Mouse (Mus musculus) embryonic facial prominence, embryonic 13.5 days (tissue): ENCODE results near the gene Atg13. TPM values are rescaled to one million over a fixed set of nuclear protein-coding genes. Genes with fewer than 3 reads are reported as not detected.
"Not testable (repeated sequence)": the region's sequence is repeated elsewhere in the genome, so short reads cannot be mapped to it uniquely, and the experiment has no call there.

ENCODE experiments used
- ATAC-seq: fragments of 200-750 bp; cut with Nextera tagmentation; 2 replicates; pipeline ENCODE4 v1.8.0; 2017; ENCODE audit warnings: low read depth; ENCODE audit not compliant: insufficient number of reproducible peaks, insufficient read depth, low FRiP score, low TSS enrichment
- H3K27ac ChIP-seq: fragments of 300-500 bp; sonication (generic); 2 replicates; pipeline ENCODE4 v1.5.1; 2015; ENCODE audit warnings: moderate library complexity, mild to moderate bottlenecking, inconsistent platforms
- H3K27me3 ChIP-seq: fragments of 300-500 bp; sonication (generic); 2 replicates; pipeline ENCODE4 v1.6.1; 2015; ENCODE audit warnings: mild to moderate bottlenecking, inconsistent platforms
- H3K36me3 ChIP-seq: fragments of 300-500 bp; sonication (generic); 2 replicates; pipeline ENCODE4 v1.6.1; 2015; ENCODE audit warnings: mild to moderate bottlenecking, inconsistent platforms
- H3K4me1 ChIP-seq: fragments of 300-500 bp; sonication (generic); 2 replicates; pipeline ENCODE4 v1.6.1; 2015; ENCODE audit warnings: inconsistent platforms
- H3K4me2 ChIP-seq: fragments of 300-500 bp; sonication (generic); 2 replicates; pipeline ENCODE4 v1.6.1; 2015; ENCODE audit warnings: moderate library complexity, mild to moderate bottlenecking, inconsistent platforms
- H3K4me3 ChIP-seq: fragments of 300-500 bp; sonication (generic); 2 replicates; pipeline ENCODE4 v1.5.1; 2015; ENCODE audit warnings: mild to moderate bottlenecking, inconsistent platforms
- H3K9ac ChIP-seq: fragments of 300-500 bp; sonication (generic); 2 replicates; pipeline ENCODE4 v1.6.1; 2015; ENCODE audit warnings: mild to moderate bottlenecking, inconsistent platforms
- H3K9me3 ChIP-seq: fragments of 300-500 bp; sonication (generic); 2 replicates; pipeline ENCODE4 v1.6.1; 2016; ENCODE audit warnings: inconsistent platforms
- WGBS: fragments of 180-500 bp; shearing (Covaris S2); methylation state at CpG from one replicate; pipeline ENCODE4 v1.1.7; 2015; ENCODE audit warnings: mixed read lengths; 5-methylcytosine and 5-hydroxymethylcytosine counted together
- polyA plus RNA-seq: library from polyadenylated mRNA; unstranded; fragments of >200 nt; fragmentation: Nextera tagmentation; extraction: Ambion mirVana; gene quantifications from 2 replicates; pipeline ENCODE4 v1.2.1, GENCODE M21; 2015

The Atg13 gene
- polyA plus RNA-seq, result 27.1 and 28.5 TPM in 2 replicates

DNA sequence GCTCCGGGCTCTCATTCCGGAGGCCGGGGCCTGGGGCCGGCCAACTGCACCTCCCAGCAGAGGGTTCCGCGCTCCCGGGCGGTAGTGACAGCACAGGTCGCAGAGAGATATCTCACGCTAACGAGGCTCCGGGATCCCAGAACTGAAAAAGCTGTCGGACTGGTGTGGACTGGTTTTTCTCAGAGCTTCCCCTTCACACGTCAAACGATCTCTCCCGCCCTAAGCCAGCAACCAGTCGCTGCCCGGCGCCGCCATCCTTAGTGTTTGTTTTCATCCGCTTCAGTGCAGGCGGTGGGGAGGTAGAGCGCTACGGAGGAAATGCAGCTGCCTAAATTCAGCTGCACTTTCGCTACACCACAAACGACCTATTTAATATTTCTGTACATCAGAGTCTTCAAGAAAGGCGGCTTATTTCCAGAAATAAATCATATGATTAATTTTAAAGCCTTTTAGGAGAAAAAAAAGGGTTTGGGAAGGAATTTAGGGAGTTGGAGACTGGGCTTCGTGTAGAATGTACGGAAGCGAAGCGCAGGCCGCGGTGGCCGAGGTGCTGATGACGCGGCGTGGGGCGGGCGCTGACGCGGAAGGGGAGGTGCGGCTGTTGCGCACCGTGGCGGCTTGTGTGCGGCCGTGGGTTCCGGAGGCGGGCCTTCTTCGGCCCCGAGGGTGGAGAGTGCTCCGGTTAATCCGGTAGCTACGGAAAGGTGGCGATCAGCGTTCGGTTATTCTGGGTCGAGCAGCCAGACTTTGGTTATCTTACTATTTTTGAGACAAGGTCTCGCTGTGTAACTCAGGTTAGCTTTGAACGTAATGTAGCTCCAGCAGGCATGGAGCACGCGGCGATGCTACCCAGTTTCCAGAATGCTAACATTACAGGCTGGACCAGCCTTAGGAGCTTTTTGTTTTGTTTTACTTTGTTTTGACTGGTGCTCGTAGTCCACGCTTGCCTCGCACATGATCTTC, at the start of gene Atg13, which contains the start of gene Harbi1:
Atg13 (minus strand) TSS at position 305 of the 963 bp plus-strand sequence.
Harbi1 (plus strand) TSS at position 581 of the 963 bp plus-strand sequence.
- H3K4me2 ChIP-seq, result peak within 1 kb of the TSS; percentile 82
- peak; percentile 93 for ATAC-seq
- no peaks in the 10 kb centered on the region for H3K36me3 ChIP-seq

GRCm38 (mm10) chr2:91749811-91750261, 39.5 kb upstream of the Atg13 start:
- Histone ChIP-seq H3K4me1 (no peaks in the 10 kb centered on the region), H3K9ac (no peak overlapping the region)

More for the DNA sequence above, at the start of gene Atg13, which contains the start of gene Harbi1:
- Histone ChIP-seq H3K27me3 (no peaks in the 10 kb centered on the region), H3K4me3 (peak within 1 kb of the TSS; percentile 99), H3K27ac (peak within 1 kb of the TSS; percentile 88), H3K9me3 (no peaks in the 10 kb centered on the region), H3K9ac (peak within 1 kb of the TSS; percentile 89), H3K4me1 (peaks cover 21% of the 10 kb centered on the region)
- WGBS, result under 1% methylated on average over 66 of the region's 66 CpGs

GRCm38 (mm10) chr2:91744686-91745085, 34.3 kb upstream of the Atg13 start:
- H3K9me3 ChIP-seq, result no peaks in the 10 kb centered on the region
- no peaks in the 10 kb centered on the region for H3K36me3 ChIP-seq
- H3K27ac ChIP-seq, result no peak overlapping the region
- no peak overlapping the region for H3K9ac ChIP-seq
- no peak overlapping the region for H3K4me3 ChIP-seq
- 91% methylated on average over 5 of the region's 5 CpGs for WGBS
- no peaks in the 10 kb centered on the region for H3K4me1 ChIP-seq
- H3K27me3 ChIP-seq, result no peaks in the 10 kb centered on the region
- ATAC-seq, result no peak
- no peak overlapping the region for H3K4me2 ChIP-seq

More at GRCm38 (mm10) chr2:91749811-91750261, 39.5 kb upstream of the Atg13 start:
- WGBS, result 65% methylated on average over 2 of the region's 2 CpGs
- no peak overlapping the region for H3K4me3 ChIP-seq
- no peak for ATAC-seq
- no peak overlapping the region for H3K27ac ChIP-seq
- no peaks in the 10 kb centered on the region for H3K27me3 ChIP-seq
- no peak overlapping the region for H3K4me2 ChIP-seq
- no peaks in the 10 kb centered on the region for H3K9me3 ChIP-seq
- H3K36me3 ChIP-seq, result no peaks in the 10 kb centered on the region

- WGBS, result 100% methylated on average over 1 of the region's 1 CpGs
- no peaks in the 10 kb centered on the region for H3K9me3 ChIP-seq
- H3K27ac ChIP-seq, result no peak overlapping the region
- no peak overlapping the region for H3K4me2 ChIP-seq
- H3K4me1 ChIP-seq, result peaks cover 10% of the 10 kb centered on the region
- no peak overlapping the region for H3K4me3 ChIP-seq
- no peak for ATAC-seq
- H3K9ac ChIP-seq, result no peak overlapping the region
- peaks cover 4% of the 10 kb centered on the region for H3K36me3 ChIP-seq
- no peaks in the 10 kb centered on the region for H3K27me3 ChIP-seq
Observed at GRCm38 (mm10) chr2:91739586-91739985, 29.2 kb upstream of the Atg13 start.

GRCm38 (mm10) chr2:91735221-91735620, 24.8 kb upstream of the Atg13 start:
- Histone ChIP-seq H3K9me3 (no peaks in the 10 kb centered on the region), H3K4me3 (no peak overlapping the region), H3K36me3 (peaks cover 4% of the 10 kb centered on the region), H3K4me2 (no peak overlapping the region), H3K4me1 (peaks cover 13% of the 10 kb centered on the region), H3K27me3 (no peaks in the 10 kb centered on the region), H3K27ac (no peak overlapping the region), H3K9ac (no peak overlapping the region)
- WGBS, result 88% methylated on average over 5 of the region's 5 CpGs
- ATAC-seq, result no peak

DNA sequence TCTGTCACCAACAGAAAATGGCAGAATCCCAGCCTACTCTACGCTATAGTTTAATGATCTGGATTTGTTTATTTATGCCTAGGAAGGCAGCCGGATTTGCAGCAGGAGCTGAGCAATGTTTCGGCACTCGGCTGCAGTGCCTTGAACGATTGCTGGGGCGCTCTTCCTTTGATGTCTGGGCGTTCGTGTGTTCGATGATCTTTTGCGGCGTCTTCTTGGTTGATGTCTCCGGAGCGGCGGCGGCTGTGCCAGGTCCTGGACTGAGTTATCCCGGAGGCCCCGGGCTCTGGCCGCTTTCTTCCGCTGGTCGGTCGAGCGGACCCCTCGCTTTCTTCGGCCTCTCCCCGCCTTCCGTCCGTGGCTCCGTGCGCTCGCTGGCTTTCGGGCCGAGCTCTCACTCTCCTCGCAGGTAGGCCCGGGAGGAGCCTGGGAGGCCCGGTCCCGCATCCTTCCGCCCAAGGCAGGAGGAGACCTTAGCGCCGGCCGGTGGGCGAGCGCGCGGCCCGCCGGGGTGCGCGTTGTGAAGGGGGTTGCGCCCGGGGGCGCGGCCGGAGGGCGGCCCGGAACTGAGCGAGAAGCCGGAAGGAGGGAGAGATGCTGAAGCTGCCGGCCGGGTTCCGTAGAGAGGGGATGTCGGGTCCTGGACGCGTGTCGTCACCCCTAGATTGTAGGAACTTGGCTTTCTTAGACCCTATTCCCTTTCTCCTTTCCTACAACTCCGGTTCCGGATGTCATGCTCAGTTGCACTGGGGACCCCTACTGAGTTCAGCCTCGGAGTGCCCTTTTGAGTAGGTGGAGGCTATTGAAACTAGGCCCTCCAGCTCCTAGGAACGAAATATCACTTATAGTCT, 19.8 kb upstream of the Atg13 start, which contains the start of gene Ambra1:
Ambra1 (plus strand) TSS at position 164 of the 851 bp plus-strand sequence.
- peak; percentile 62 for ATAC-seq
- peak within 1 kb of the TSS; percentile 92 for H3K27ac ChIP-seq
- WGBS, result under 1% methylated on average over 68 of the region's 68 CpGs
- H3K36me3 ChIP-seq, result peaks cover under 1% of the 10 kb centered on the region
- peak within 1 kb of the TSS; percentile 97 for H3K9ac ChIP-seq
- H3K27me3 ChIP-seq, result no peaks in the 10 kb centered on the region
- peak within 1 kb of the TSS; percentile 69 for H3K4me2 ChIP-seq
- H3K9me3 ChIP-seq, result no peaks in the 10 kb centered on the region
- peak within 1 kb of the TSS; percentile 98 for H3K4me3 ChIP-seq
- peaks cover 3% of the 10 kb centered on the region; the same call in 1 of the 2 replicates for H3K4me1 ChIP-seq

DNA sequence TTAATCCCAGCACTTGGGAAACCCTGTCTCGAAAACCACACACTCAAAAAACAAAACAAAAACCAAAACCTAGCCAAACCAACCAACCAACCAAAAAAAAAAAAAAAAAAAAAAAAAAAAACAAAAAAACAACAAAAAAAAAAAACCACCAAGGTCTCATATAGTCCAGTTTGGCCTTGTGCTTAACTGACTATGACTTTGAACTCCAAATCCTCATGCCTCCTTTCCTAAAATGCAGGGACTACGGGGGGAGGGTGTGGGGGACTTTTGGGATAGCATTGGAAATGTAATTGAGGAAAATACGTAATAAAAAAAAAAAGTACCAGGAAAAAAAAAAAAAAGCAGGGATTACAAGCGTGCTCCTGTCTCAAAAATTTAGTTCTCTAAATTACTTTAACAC, 19.2 kb upstream of the Atg13 start:
- Histone ChIP-seq H3K4me2 (peak overlapping the region; percentile 69), H3K27ac (no peak overlapping the region), H3K36me3 (no peaks in the 10 kb centered on the region), H3K9ac (0 out of 2 replicates have a peak overlapping the region, but pooled peaks have one; percentile 97), H3K4me3 (peak overlapping the region; percentile 98), H3K9me3 (no peaks in the 10 kb centered on the region), H3K4me1 (peaks cover 3% of the 10 kb centered on the region; the same call in 1 of the 2 replicates), H3K27me3 (no peaks in the 10 kb centered on the region)
- WGBS, result 15% methylated on average over 4 of the region's 4 CpGs
- no peak for ATAC-seq

DNA sequence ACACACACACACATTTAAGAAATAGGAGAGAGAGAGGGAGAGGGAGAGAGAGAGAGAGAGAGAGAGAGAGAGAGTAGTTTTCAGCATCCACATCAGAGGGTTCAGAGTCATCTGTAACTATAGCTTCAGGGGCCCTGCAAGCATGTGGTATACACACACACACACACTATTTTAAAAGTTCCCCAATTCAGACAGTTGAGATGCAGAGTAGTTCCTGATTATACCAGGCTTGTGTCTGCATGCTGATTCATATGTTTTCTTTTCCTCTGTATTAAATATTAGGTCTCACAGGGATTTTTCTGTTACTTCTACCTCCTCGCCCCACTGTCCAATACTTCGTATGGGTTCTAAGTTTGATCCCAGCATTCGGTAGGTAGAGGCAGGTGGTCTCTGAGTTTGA, 16.6 kb upstream of the Atg13 start:
- WGBS, result 80% methylated on average over 3 of the region's 3 CpGs
- H3K9ac ChIP-seq, result no peak overlapping the region
- no peaks in the 10 kb centered on the region for H3K9me3 ChIP-seq
- peaks cover under 1% of the 10 kb centered on the region; the same call in 1 of the 2 replicates for H3K4me1 ChIP-seq
- ATAC-seq, result no peak
- H3K27me3 ChIP-seq, result no peaks in the 10 kb centered on the region
- no peak overlapping the region for H3K4me2 ChIP-seq
- H3K4me3 ChIP-seq, result no peak overlapping the region
- H3K27ac ChIP-seq, result no peak overlapping the region
- no peaks in the 10 kb centered on the region for H3K36me3 ChIP-seq

DNA sequence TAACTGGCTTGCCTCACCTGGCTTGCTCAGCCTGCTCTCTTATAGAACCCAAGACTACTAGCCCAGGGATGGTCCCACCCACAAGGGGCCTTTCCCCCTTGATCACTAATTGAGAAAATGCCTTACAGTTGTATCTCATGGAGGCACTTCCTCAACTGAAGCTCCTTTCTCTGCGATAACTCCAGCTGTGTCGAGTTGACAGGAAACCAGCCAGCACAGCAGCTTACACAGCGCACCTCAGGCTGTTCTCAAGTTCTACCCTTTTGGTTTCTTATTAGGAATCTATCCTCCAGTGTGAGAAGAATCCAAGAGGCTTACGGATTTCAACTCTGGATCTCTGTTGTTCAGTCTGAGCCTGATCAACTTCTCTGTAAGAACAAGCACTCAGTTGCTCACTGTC, 15.1 kb upstream of the Atg13 start:
- H3K36me3 ChIP-seq, result peaks cover 10% of the 10 kb centered on the region
- not testable (repeated sequence) for H3K4me2 ChIP-seq, H3K9ac ChIP-seq, H3K27ac ChIP-seq, H3K27me3 ChIP-seq, H3K4me3 ChIP-seq, H3K4me1 ChIP-seq, ATAC-seq, H3K9me3 ChIP-seq
- 36% methylated on average over 4 of the region's 4 CpGs for WGBS

DNA sequence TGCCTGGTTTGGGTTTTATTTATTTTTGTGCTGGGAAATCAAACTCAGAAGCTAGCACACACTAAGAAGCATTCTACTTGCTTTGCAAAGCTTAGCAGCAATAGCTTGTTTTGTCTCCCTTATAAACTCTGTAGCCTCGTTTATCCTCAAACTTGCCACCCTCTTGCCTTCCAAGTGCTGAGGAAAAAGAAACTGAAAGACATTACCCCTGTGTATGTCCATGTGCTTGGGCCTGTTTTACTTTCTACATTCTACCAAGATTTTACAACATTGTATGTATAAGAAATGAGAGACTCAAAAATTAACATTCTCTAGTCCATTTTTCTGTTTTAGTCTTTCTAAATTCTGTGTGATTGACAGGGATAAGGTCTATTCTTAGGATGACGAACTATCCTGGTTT, 14.3 kb upstream of the Atg13 start:
- Histone ChIP-seq H3K4me1 (no peaks in the 10 kb centered on the region), H3K9me3 (no peaks in the 10 kb centered on the region), H3K9ac (no peak overlapping the region), H3K4me3 (no peak overlapping the region), H3K36me3 (peaks cover 16% of the 10 kb centered on the region), H3K27me3 (no peaks in the 10 kb centered on the region), H3K27ac (no peak overlapping the region), H3K4me2 (no peak overlapping the region)
- no peak for ATAC-seq
- WGBS, result 63% methylated on average over 2 of the region's 2 CpGs

DNA sequence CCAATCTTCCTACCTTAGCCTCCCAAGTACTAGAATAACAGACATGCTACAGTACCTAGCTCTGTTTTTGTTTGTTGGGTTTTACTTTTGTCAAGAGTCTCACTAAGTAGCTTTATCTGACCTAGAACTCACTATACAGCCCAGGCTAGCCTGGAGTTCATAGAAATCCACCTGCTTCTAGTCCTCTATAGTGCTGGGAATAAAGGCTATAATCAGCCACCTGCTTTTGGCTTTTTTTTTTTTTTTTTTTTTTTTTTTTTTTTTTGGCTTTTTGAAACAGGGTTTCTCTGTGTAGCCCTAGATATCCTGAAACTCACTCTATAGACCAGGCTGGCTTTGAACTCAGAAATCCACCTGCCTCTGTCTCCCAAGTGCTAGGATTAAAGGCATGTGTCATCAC, 13.6 kb upstream of the Atg13 start:
- Histone ChIP-seq H3K36me3 (peaks cover 16% of the 10 kb centered on the region), H3K9me3 (no peaks in the 10 kb centered on the region), H3K9ac (no peak overlapping the region), H3K27ac (no peak overlapping the region), H3K27me3 (no peaks in the 10 kb centered on the region), H3K4me1 (no peaks in the 10 kb centered on the region), H3K4me3 (no peak overlapping the region), H3K4me2 (no peak overlapping the region)
- no peak for ATAC-seq
